Mouse (Mus musculus) gonadal fat pad, adult 2 months (tissue): ENCODE data around the gene Gm13289. TPM values are rescaled to one million over a fixed set of nuclear protein-coding genes. Genes with fewer than 3 reads are reported as not detected.
"Not testable (repeated sequence)": the region's sequence is repeated elsewhere in the genome, so short reads cannot be mapped to it uniquely, and the experiment has no call there.

Source experiments
- DNase-seq: peaks from one replicate; pipeline ENCODE4 v3.0.0-alpha.2; 2012; ENCODE audit warnings: low read depth
- polyA plus RNA-seq: library from polyadenylated mRNA; depleted of rRNA; stranded (reverse); fragments of >200 nt; gene quantifications from 2 replicates; pipeline ENCODE4 v1.2.3, GENCODE M21; 2012; rRNA removed

The Gm13289 gene
- polyA plus RNA-seq, 1 experiment: not detected

DNA sequence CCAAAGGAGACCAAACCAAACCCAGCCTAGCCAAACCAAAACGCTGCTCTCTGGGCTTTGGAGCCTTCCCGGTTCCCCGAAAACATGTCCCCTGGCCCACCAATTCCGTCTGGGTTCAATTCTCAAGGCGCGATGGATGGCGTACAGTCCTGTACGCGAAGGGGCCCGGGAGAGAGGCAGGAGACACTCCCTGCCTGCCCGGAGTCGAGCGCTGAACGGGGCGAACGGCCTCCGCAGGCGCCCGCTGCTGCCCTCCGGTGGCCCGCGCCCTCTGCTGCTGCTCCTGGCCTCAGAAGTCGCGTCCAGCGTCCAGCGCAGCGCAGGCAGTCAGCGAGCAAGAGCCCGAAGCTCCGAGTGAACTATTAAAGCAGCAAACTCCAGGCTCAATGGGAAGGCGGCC, 5.6 kb downstream of the Gm13289 start:
- DNase-seq: not testable (repeated sequence)

- DNase-seq: not testable (repeated sequence)
Observed at GRCm38 (mm10) chr4:88785409-88785808, 8.7 kb downstream of the Gm13289 start, which contains the start of gene Gm13276. TSS of gene Gm13276 (plus strand) at chr4:88785709.

DNA sequence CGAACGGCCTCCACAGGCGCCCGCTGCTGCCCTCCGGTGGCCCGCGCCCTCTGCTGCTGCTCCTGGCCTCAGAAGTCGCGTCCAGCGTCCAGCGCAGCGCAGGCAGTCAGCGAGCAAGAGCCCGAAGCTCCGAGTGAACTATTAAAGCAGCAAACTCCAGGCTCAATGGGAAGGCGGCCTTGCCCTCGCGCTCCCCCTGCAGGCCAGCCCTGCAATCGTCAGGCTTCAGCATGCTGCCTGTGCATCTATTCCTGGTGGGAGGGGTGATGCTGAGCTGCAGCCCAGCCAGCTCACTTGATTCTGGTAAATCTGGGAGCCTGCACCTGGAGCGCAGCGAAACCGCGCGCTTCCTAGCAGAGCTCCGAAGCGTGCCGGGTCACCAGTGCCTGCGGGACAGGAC, 11.7 kb downstream of the Gm13289 start, which contains the start of gene Gm13277:
Gene Gm13277, plus strand, starts transcription at position 231 of the 400 bp plus-strand sequence.
- not testable (repeated sequence) for DNase-seq

DNA sequence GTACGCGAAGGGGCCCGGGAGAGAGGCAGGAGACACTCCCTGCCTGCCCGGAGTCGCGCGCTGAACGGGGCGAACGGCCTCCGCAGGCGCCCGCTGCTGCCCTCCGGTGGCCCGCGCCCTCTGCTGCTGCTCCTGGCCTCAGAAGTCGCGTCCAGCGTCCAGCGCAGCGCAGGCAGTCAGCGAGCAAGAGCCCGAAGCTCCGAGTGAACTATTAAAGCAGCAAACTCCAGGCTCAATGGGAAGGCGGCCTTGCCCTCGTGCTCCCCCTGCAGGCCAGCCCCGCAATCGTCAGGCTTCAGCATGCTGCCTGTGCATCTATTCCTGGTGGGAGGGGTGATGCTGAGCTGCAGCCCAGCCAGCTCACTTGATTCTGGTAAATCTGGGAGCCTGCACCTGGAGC, 14.5 kb downstream of the Gm13289 start, which contains the start of gene Gm13278:
Gene Gm13278, plus strand, starts transcription at position 301 of the 400 bp plus-strand sequence.
- not testable (repeated sequence) for DNase-seq

- not testable (repeated sequence) for DNase-seq
Observed at GRCm38 (mm10) chr4:88793936-88794675, 17.4 kb downstream of the Gm13289 start, which contains the start of gene Gm13275. TSS of gene Gm13275 (plus strand) at chr4:88794487.

GRCm38 (mm10) chr4:88797097-88797496, 20.4 kb downstream of the Gm13289 start, which contains the start of gene Gm13279:
TSS of gene Gm13279 (plus strand) at chr4:88797397.
- not testable (repeated sequence) for DNase-seq

DNA sequence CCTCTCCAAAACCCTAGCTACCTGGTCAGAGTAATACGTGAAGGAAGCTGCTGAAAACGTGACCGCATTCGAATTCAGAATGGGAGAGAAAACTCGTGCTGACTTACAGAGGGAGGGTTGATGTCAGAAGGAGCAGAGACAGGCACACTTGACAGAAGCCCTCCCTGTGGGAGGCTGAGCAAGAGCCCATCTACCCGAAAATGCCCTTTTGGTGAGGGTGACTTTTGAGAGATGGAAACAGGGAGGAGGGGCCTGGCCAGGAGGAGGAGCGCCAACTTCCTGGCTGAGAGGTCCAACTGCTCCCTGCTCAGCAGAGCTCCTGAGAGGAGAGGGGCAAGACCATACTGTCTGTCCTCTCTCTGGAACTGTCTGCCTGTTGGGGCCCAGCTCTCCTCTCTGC, 22.6 kb downstream of the Gm13289 start, which contains the start of gene Gm13285:
Gene Gm13285, plus strand, starts transcription at position 301 of the 400 bp plus-strand sequence.
- DNase-seq: not testable (repeated sequence)

- not testable (repeated sequence) for DNase-seq
Observed at GRCm38 (mm10) chr4:88802954-88803353, 26.2 kb downstream of the Gm13289 start, which contains the start of gene Gm13287. TSS of gene Gm13287 (plus strand) at chr4:88803254.

GRCm38 (mm10) chr4:88805231-88805630, 28.5 kb downstream of the Gm13289 start, which contains the start of gene Gm13288:
TSS of gene Gm13288 (plus strand) at chr4:88805531.
- DNase-seq: not testable (repeated sequence)

- not testable (repeated sequence) for DNase-seq
Observed at GRCm38 (mm10) chr4:88805761-88806160, 29.0 kb downstream of the Gm13289 start.

DNA sequence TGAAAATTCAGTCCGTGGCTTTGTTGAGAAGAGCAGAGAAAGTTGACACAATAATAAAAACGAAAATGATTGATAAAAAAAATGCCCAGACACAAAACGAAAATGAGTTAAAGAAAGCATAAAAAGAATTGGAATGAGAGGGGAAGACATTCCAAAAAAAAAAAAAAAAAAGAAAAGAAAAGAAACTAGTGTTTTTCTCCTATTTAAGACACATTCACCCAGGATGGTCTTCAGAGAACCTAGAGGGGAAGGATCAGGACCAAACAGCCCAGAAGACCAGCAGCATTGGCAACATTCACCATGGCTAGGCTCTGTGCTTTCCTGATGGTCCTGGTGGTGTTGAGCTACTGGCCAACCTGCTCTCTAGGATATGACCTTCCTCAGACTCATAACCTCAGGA, 39.2 kb downstream of the Gm13289 start, which contains the start of gene Ifna7:
Gene Ifna7, plus strand, starts transcription at position 301 of the 400 bp plus-strand sequence.
- DNase-seq: no peak

DNA sequence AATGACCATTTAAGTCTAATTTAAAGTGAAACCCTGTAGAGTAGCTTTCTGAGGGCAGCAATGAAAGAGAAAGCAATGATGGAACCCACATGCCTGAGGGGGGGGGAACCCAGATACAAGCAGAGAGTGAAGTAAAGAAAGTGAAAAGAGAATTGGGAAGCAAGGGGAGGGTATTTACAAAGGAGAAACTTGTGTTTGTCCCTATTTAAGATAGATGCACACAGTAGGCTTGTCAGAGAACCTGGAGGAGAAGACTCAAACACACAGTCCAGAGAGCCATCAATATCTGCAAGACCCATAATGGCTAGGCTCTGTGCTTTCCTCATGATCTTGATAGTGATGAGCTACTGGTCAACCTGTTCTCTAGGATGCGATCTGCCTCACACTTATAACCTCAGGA, 42.9 kb downstream of the Gm13289 start, which contains the start of gene Ifna11:
Gene Ifna11, plus strand, starts transcription at position 301 of the 400 bp plus-strand sequence.
- DNase-seq: no peak

GRCm38 (mm10) chr4:88822995-88823394, 46.3 kb downstream of the Gm13289 start:
- no peak for DNase-seq

Other genes starting within 250 kb of the Gm13289 start
- not detected in 2 replicates for gene Ifna15, start 218.7 kb upstream of the Gm13289 start, polyA plus RNA-seq
- gene Ifna14, start 205.1 kb upstream of the Gm13289 start, polyA plus RNA-seq: not detected in 2 replicates
- not detected in 2 replicates for gene Ifna9, start 184.5 kb upstream of the Gm13289 start, polyA plus RNA-seq
- gene Ifna12, start 173.5 kb upstream of the Gm13289 start, polyA plus RNA-seq: not detected in 2 replicates
- gene C87499, start 142.5 kb upstream of the Gm13289 start, polyA plus RNA-seq: not detected in 2 replicates
- gene Ifna13, start 132.5 kb upstream of the Gm13289 start, polyA plus RNA-seq: not detected in 2 replicates
- not detected in 2 replicates for gene Ifna16, start 100.0 kb upstream of the Gm13289 start, polyA plus RNA-seq
- gene Ifna2, start 93.0 kb upstream of the Gm13289 start, polyA plus RNA-seq: not detected in 2 replicates
- not detected in 2 replicates for gene Ifnab, start 85.6 kb upstream of the Gm13289 start, polyA plus RNA-seq
- gene Gm26566, start 55.1 kb upstream of the Gm13289 start, polyA plus RNA-seq: 0.84 and 0.86 TPM in 2 replicates
- gene Klhl9, start 54.5 kb upstream of the Gm13289 start, polyA plus RNA-seq: 14.9 and 20.2 TPM in 2 replicates
- gene Gm13271, start 22.1 kb upstream of the Gm13289 start, polyA plus RNA-seq: 0.35 TPM in 1 of 2 replicates, not detected in the other
- not detected in 2 replicates for gene Gm13283, start 16.8 kb upstream of the Gm13289 start, polyA plus RNA-seq
- gene Gm13290, start 3.1 kb upstream of the Gm13289 start, polyA plus RNA-seq: not detected in 2 replicates
- gene Gm13272, start 2.9 kb downstream of the Gm13289 start, polyA plus RNA-seq: not detected in 2 replicates
- 0.07 TPM in 1 of 2 replicates, not detected in the other for gene Ifnz, start 5.2 kb downstream of the Gm13289 start, polyA plus RNA-seq
- gene Gm13276, start 8.8 kb downstream of the Gm13289 start, polyA plus RNA-seq: not detected in 2 replicates
- gene Gm13277, start 11.7 kb downstream of the Gm13289 start, polyA plus RNA-seq: not detected in 2 replicates
- not detected in 2 replicates for gene Gm13278, start 14.6 kb downstream of the Gm13289 start, polyA plus RNA-seq
- gene Gm13275, start 17.6 kb downstream of the Gm13289 start, polyA plus RNA-seq: not detected in 2 replicates
- gene Gm13279, start 20.5 kb downstream of the Gm13289 start, polyA plus RNA-seq: not detected in 2 replicates
- gene Gm13285, start 22.7 kb downstream of the Gm13289 start, polyA plus RNA-seq: not detected in 2 replicates
- gene Gm13287, start 26.3 kb downstream of the Gm13289 start, polyA plus RNA-seq: not detected in 2 replicates
- gene Gm13288, start 28.6 kb downstream of the Gm13289 start, polyA plus RNA-seq: not detected in 2 replicates
- gene Ifna7, start 39.3 kb downstream of the Gm13289 start, polyA plus RNA-seq: not detected in 2 replicates
- not detected in 2 replicates for gene Ifna11, start 43.0 kb downstream of the Gm13289 start, polyA plus RNA-seq
- gene Ifna6, start 50.5 kb downstream of the Gm13289 start, polyA plus RNA-seq: not detected in 2 replicates
- not detected in 2 replicates for gene Ifna5, start 58.6 kb downstream of the Gm13289 start, polyA plus RNA-seq
- gene Ifna4, start 64.9 kb downstream of the Gm13289 start, polyA plus RNA-seq: not detected in 2 replicates
- gene Ifna1, start 73.2 kb downstream of the Gm13289 start, polyA plus RNA-seq: not detected in 2 replicates
- gene Ifne, start 103.3 kb downstream of the Gm13289 start, polyA plus RNA-seq: not detected in 2 replicates